Mouse (Mus musculus): ENCODE data around the gene Nutf2.

GRCm38 (mm10) chr8:105826379-105826778 lies 34.0 kb upstream of the Nutf2 start:
- TF ChIP-seq CTCF (IDR thresholded peaks at IDR 0.05; ENCODE audit: extremely low read depth, insufficient read length, insufficient replicate concordance, low read depth, low read length) (no peak), POLR2A (IDR thresholded peaks at IDR 0.05; ENCODE audit: low read depth, low read length) (no peak)

Measured in small intestine, adult 2 months (tissue).